Mouse (Mus musculus) adrenal gland, adult 8-10 months (tissue): Measurements from ENCODE around the gene Rap1a. TPM values are rescaled to one million over a fixed set of nuclear protein-coding genes. Genes with fewer than 3 reads are reported as not detected.

Source experiments
- DNase-seq: peaks from one replicate; pipeline ENCODE4 v3.0.0; 2022
- total RNA-seq, 4 experiments: library from RNA; stranded (reverse); gene quantifications; 2 replicates each; pipeline ENCODE4 v1.2.4; 2022

Rap1a gene
- total RNA-seq, 4 experiments from 2014 or later = 154 to 188 (median 179) TPM

DNA sequence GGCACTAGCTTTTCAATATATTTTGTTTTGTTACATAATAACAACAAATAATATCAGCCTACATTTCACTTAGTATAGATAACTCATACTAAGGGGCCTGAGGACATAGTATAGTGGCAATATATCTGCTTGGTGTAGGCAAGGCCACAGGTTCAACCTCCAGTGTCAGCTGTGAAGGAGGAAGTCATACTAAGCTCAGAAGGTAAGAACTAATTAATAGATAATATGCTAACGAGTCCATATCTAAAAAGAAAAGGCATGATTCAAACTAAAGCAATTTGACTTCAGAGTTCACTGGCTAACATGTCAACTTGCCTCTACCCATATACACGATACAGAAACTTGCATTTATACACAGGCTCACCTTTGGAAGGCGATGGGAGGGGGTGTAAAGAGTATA, 41.1 kb downstream of the Rap1a start:
- no peak for DNase-seq

DNA sequence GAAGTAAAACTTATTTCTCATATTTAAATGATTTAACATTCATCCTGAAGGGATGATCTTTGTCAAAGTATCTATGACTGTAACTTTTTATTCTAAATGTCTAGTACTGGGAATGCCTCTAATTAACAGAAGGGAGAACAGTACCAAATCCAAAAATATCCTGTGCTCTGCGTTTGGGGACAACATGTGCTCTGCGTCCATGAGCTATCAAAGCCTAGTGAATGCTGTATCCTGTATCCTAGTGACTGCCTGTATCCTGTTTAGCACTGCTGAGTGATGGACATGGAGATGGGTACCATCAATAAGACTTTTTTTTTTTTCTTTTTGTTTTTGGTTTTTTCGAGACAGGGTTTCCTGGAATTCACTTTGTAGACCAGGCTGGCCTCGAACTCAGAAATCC, 42.5 kb downstream of the Rap1a start:
- no peak for DNase-seq

DNA sequence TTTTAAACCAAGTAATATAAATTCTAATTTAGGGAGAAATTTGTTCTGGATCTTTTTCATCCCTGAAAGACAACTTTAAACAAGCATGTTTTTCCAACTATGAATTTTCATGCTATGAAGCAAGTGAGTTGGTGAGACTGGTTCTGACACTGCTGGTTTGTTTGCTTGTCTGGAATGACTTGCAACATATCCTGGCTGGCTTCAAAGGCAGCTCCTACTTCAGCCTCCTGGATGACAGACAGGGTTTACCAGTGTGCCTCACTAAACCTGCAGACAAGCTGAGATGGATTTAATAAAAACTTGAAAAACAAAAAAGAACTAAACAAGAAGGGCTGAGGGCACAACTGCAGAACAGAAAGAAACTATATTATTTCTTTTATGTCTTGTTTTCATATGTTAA, 43.0 kb downstream of the Rap1a start:
- DNase-seq = no peak

DNA sequence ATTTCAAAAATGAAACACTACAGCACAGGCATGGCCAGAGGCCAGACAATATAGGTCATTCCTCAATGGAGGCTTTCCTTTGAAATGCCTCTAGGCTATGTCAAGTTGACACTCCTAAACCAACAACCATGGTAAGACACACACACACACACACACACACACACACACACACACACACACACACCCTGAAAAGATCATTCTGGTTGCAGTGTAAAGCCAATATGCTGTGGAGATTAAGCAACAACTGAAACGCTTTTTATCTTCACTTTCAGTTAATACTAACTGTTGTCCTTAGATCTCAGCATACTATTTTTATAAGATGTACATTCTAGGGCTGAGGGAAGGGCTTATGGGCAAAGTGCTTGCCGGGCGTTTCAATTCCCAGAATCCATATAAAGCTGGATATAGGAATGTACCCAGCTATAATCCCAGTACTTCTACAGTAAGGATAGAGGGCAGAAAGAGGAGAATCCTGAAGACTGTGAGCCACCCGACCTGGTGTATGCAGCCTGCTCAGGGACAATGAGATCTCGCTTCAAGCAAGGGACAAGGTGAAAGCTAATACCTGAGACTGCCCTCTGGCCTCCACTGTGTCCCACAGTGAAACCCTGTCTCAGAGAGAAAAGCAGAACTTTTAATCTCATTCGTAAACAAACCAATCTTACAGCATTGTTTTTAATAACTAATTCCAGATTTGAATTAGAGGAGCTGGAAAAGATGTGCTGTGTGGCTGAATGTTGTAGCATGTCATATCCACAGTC, 43.6 kb downstream of the Rap1a start:
- no peak for DNase-seq

DNA sequence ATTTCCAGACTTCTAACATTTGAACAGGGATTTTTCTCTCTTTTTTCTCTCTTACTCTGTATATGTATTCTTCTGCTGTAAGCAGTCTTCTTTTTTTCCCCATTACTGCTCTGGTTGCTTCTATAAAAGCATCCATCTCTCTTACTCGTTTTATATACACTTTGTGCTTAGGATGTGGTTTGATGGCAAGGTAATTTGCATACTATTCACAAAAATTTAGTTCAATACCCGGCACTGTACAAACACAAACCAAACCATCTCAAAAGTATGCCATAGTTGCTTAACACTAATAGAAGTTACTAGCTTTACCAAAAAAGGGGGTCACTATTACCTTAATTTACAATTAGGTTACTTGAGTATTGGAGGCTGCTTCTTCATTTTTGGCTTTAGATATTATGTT, 44.6 kb downstream of the Rap1a start:
- no peak for DNase-seq

DNA sequence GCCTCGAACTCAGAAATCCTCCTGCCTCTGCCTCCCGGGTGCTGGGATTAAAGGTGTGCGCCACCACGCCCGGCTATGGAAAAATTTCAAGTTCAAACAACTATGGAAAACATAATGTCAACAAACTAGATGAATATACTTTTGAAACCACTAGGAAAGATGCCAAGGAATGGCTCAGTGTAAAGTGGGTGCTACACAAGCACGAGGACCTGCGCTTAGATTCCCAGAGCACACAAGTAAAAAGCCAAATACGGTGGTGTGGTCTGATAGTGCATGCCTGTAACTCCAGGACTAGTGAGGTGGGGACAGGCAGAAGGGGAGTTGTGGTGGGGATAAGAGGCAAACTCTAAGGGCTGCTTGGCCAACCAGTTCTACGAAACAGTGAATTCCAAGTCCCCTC, 46.0 kb downstream of the Rap1a start:
- no peak for DNase-seq

DNA sequence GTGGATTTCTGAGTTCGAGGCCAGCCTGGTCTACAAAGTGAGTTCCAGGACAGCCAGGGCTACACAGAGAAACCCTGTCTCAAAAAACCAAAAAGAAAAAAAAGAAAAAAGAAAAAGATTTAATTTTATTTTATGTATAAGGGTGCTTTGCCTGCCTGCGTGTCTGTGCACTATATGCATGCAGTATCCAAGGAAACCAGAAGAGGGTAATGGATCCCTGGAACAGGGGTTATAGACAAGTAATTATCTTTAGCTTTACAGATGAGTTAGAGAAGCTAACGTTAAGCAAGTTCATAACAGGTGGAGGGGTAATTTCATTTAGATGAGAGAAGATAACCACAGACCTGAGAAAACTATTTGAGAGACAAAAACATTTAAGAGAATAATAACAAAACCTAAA, 47.0 kb downstream of the Rap1a start:
- no peak for DNase-seq

- DNase-seq = no peak
These were observed 50.3 kb downstream of the Rap1a start for GRCm38 (mm10) chr3:105750810-105751209.

DNA sequence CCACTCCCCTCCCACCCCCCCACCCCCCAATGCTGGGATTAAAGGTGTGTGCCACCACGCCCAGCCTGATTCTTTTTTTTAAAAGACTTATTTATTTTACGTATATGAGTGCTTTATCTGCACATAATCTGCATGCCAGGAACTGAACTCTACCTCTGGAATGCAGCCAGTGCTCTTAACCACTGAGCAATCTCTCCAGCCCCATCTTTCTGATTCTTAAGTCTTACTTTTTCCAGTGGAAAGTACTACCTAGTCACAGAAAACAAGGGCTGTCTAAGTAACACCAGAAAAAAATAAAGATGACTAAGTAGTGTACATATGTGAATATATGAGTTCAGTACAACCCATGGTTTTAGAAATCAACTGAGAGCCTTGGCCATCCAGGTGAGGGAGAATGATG, 54.6 kb downstream of the Rap1a start:
- no peak for DNase-seq

DNA sequence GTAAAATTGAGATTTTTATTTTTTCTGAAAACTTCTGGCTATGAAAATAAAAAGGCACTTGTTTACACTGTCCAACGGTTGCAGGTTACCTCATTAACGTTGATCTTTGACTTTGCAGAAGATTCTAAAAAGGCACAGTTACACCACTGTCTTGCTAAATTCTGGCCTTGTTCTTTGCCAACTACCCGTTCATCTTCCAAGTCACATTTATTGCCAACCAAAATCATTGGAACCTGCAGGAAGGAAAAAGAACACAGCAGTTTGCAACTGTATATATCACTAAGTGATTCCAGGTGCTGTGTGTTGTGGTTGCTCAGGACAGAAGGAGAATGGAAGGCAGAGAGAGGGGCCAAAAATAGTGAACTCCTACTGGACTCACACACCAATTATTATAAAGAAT, 63.5 kb downstream of the Rap1a start:
- no peak for DNase-seq

GRCm38 (mm10) chr3:105737070-105737469, 64.1 kb downstream of the Rap1a start:
- no peak for DNase-seq

DNA sequence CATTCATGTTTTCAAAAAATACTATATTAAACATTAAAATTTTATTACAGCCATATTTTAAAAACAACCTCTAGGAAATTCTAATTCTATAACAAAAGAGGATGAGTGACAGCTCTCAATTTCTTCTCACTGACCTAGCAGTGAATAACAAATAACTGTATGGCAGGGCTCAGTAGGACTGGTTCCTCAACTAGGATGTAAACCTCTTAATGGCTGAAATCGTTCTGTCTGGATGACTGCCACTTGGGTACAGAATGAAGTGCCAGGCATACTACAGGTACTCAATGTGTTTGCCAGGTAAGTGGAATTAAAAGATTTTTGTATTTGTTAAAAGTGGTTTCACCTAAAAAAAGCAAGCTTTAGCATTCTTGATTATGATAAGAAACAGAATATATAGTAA, 65.0 kb downstream of the Rap1a start:
- no peak for DNase-seq

DNA sequence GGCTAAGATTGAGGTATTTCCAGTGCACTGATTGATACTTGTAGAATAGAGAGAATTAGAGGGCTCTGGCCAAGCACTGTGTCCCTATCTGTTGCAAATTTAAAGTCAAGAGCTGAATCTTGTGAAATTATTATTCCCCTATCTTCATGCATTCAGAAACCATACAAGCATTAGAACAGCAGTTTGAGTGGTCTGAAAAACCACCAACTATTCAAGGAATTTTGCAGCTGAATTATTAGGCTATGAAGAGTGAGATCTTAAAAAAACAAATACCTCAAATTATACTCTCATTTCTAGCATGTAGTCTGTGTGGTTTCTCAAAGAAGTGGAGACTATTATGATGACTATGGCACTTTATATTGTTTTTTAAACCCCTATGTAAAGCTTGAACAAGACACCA, 65.9 kb downstream of the Rap1a start:
- DNase-seq = no peak

DNA sequence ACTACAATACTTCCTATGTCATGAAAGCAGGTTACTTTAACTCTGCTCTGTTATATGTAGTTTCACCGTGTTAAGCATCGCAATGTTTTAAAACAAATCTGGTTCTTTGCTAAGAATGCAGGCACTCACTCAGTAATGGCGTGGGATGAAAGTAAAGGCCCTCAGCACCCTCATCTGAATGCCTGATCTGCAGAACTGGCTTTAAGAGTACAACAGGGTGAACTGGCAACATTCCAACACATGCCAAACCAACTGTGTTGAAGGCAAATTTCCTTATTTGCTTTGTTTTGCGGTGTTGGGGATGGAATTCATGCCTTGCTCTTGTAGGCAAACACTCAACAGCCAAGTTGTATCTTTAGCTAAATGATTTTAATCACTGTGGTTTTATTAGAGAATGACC, 67.6 kb downstream of the Rap1a start:
- DNase-seq = no peak

DNA sequence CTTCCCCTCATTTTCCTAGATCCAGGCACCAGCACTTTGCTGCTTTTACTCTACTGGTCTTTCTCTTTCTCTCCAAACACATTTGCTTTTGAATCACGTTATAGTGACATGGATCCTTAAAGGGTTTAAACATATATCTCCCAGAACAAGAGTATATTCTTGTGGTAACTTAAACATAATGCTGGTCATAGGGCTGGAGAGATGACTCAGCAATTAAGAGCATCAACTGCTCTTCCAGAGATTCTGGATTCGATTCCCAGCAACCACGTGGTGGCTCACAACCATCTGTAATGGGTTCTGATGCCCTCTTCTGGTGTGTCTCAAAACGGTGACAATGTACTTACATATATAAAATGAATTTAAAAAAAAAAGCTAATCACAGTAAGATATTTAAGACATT, 68.8 kb downstream of the Rap1a start:
- no peak for DNase-seq

DNA sequence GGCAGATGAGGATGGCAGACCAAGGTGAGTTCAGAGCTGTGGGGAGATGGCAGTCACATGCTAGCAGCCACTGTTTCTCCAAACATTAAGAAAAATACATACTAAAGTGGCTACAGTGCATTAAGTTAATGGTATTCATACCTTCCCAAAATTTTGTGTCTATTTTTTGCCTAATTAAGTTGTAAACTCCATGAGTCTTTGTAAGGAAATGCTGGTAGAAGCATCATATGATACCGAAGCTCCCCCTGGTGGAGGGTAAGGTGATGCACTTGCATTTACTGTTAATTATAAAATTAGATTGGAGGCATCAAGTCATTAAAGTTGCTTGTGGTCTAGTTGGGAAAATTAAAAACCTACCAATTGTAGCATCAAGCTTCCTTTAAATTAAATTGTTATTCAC, 75.1 kb downstream of the Rap1a start:
- no peak for DNase-seq

DNA sequence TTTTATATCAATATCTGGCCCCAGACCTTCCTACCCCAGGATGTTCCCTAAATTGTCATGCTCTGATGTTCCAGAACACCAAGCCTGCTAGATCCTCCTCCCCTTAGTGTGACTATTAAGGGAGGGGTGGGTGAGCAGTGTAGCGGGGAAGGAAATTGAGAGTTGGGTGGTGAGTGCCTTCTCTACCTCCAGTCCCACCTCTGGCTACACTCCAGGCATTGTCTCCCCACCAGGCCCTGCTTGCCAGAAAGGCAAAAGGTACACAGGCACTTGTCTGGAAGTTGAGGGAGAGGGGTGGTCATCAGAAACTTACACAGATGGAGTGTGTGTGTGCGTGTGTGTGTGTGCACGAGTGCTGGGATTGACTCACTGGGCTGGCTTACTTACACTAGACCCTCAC, 78.6 kb downstream of the Rap1a start:
- DNase-seq = no peak

GRCm38 (mm10) chr3:105721681-105722201, 79.4 kb downstream of the Rap1a start:
- DNase-seq = no peak

GRCm38 (mm10) chr3:105720514-105720913, 80.6 kb downstream of the Rap1a start:
- no peak for DNase-seq

GRCm38 (mm10) chr3:105719979-105720378, 81.2 kb downstream of the Rap1a start:
- no peak for DNase-seq

DNA sequence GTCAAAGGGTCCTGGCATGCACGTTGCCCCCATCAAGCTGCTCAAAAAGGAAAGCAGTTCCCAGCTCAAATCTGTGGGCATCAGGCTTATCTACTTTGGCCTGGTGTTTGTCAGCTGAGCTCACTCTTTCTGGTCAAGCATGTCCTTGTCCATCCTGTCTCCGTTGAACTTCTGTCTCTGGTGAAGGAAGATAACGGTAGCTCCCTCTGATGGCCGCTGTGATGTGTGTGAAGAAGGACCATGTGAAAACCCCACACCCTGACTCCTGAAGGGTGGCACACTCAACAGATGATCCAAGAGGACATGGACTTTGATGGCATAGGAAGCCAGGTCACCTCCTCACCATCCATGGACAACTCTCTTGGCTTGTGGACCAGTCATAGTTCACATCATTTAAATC, 82.4 kb downstream of the Rap1a start:
- DNase-seq = no peak

DNA sequence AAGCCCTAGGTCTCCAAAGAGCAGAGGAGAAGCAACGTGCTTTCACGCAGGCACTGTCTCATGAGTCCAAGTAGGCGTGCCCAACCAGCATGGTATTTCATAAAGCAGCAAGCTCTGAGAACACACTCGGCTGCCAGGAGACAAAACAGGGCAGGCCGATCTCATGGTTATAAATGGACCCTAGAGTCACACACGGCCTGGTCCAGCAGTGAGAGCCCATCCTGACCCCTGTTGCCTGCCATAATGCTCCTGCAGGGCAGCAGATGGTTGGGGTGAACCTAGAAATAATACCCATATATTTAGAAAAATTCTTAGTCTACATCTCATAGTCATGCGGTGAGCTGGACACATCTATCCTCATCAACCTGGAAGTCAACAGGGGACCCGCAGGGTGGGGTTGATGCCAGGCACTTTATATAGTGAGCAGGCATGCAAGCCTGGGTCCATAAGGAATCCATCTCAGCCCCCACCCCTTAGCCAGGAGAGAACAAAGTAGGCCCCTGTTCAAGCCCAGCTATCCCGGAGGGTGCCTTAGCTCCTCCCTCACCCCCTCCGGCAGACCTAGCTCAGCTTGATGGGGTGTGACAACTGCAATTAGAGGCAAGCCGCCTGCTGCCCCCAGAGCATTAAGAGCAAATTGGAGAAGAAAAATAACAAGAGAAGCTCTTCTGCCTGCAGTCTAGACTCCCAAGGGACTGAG, 83.1 kb downstream of the Rap1a start:
- DNase-seq = no peak

- no peak for DNase-seq
These were observed 84.7 kb downstream of the Rap1a start for GRCm38 (mm10) chr3:105716353-105717000.

DNA sequence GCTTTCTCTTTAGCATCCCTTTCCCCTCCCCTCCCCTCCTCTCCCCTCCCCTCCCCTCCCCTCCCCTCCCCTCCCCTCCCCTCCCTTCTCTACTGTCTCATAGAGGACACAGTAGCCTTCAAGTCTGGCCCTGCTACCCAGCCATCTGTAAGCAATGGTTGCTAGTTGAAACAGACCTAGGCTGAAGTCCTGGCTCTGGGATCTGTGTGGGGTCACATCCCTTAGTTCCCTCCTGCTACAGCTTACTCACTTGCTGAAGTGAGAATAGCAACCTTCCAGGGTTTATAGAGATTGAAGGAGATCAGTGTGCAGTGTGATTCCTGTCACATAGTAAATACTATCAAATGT, 86.3 kb downstream of the Rap1a start:
- no peak for DNase-seq
